Mouse (Mus musculus) CH12.LX (cell line): ENCODE results near the gene Gnb1. TPM values are rescaled to one million over a fixed set of nuclear protein-coding genes. Genes with fewer than 3 reads are reported as not detected.

Experiments
- DNase-seq: peaks from one replicate; pipeline ENCODE4 v3.0.0-alpha.2; 2013; ENCODE audit errors: extremely low read depth
- H3K27ac ChIP-seq: 2 replicates; pipeline ENCODE4 v1.5.1; 2012; ENCODE audit warnings: low read depth, mild to moderate bottlenecking, control low read depth, moderate library complexity; ENCODE audit not compliant: insufficient read depth
- H3K27me3 ChIP-seq: replicated peaks from 2 replicates; pipeline ENCODE3; 2012; ENCODE audit warnings: inconsistent platforms
- H3K36me3 ChIP-seq, 2 experiments: replicated peaks in 1 of 2; 2 replicates each; pipeline versions ENCODE3 to v1.6.1; 2012; ENCODE audit warnings: inconsistent platforms in 1 of 2, low read length in 1 of 2, mild to moderate bottlenecking in 1 of 2, mixed read lengths in 1 of 2, moderate library complexity in 1 of 2; ENCODE audit not compliant: control insufficient read depth in 1 of 2, insufficient read depth in 1 of 2
- H3K4me1 ChIP-seq, 2 experiments: 2 replicates each; pipeline ENCODE4 v1.6.1; 2012; ENCODE audit warnings: inconsistent platforms in 1 of 2, moderate library complexity in 1 of 2; ENCODE audit not compliant: insufficient read depth in 2 of 2, control insufficient read depth in 1 of 2
- H3K4me2 ChIP-seq: 2 replicates; pipeline ENCODE4 v1.6.1; 2012; ENCODE audit warnings: low read depth, mild to moderate bottlenecking, control low read depth; ENCODE audit not compliant: poor library complexity, insufficient read depth, severe bottlenecking
- H3K4me3 ChIP-seq, 3 experiments: fragments of 150-350 bp in 1 of 3; sonication (generic) in 1 of 3; replicated peaks in 1 of 3; 2 replicates each; pipeline versions ENCODE3 to v1.5.1; 2011 to 2012; ENCODE audit warnings: low read depth in 2 of 3, low read length in 2 of 3, mild to moderate bottlenecking in 2 of 3, moderate library complexity in 2 of 3, control low read depth in 1 of 3, improper control_type of control experiment in 1 of 3, inconsistent platforms in 1 of 3, mixed read lengths in 1 of 3; ENCODE audit not compliant: poor library complexity in 1 of 3
- H3K79me2 ChIP-seq: replicated peaks from 2 replicates; pipeline ENCODE4 v1.6.1; 2012; ENCODE audit warnings: mild to moderate bottlenecking, moderate library complexity; ENCODE audit not compliant: control insufficient read depth, poor library complexity, insufficient read depth, severe bottlenecking; ENCODE audit errors: extremely low read depth
- H3K9ac ChIP-seq: 2 replicates; pipeline ENCODE4 v1.6.1; 2012; ENCODE audit warnings: low read depth, mild to moderate bottlenecking, control low read depth, moderate library complexity; ENCODE audit not compliant: insufficient read depth
- H3K9me3 ChIP-seq: replicated peaks from 2 replicates; pipeline ENCODE3; 2012; ENCODE audit warnings: low read length, inconsistent platforms, mixed read lengths
- CHD2 ChIP-seq: IDR thresholded peaks from 2 replicates; pipeline ENCODE4 v1.6.1; 2011; ENCODE audit warnings: low read length, improper control_type of control experiment
- CTCF ChIP-seq, 2 experiments: IDR thresholded peaks in 1 of 2; conservative IDR thresholded peaks in 1 of 2; 2 replicates each; pipeline ENCODE4 v1.5.1; 2011 to 2012; ENCODE audit warnings: low read depth in 2 of 2, low read length in 2 of 2, improper control_type of control experiment in 1 of 2, inconsistent platforms in 1 of 2, mild to moderate bottlenecking in 1 of 2, moderate library complexity in 1 of 2
- E2F4 ChIP-seq: IDR thresholded peaks from 2 replicates; pipeline ENCODE4 v1.6.1; 2011; ENCODE audit warnings: low read depth, low read length, improper control_type of control experiment; ENCODE audit not compliant: insufficient replicate concordance
- ELF1 ChIP-seq: IDR thresholded peaks from 2 replicates; pipeline ENCODE4 v1.6.1; 2014; ENCODE audit warnings: low read depth, mild to moderate bottlenecking, inconsistent platforms, low read length, improper control_type of control experiment
- ETS1 ChIP-seq: conservative IDR thresholded peaks from 2 replicates; pipeline ENCODE4 v1.6.1; 2012; ENCODE audit warnings: low read depth, mild to moderate bottlenecking, inconsistent platforms, low read length, improper control_type of control experiment, moderate library complexity
- IRF4 ChIP-seq: IDR thresholded peaks from 2 replicates; pipeline ENCODE4 v1.6.1; 2014; ENCODE audit warnings: low read depth, mild to moderate bottlenecking, inconsistent platforms, low read length, improper control_type of control experiment
- JUN ChIP-seq: IDR thresholded peaks from 2 replicates; pipeline ENCODE4 v1.6.1; 2011; ENCODE audit warnings: low read depth, mild to moderate bottlenecking, low read length, improper control_type of control experiment, moderate library complexity; ENCODE audit not compliant: insufficient read depth
- KAT2A ChIP-seq: IDR thresholded peaks from 2 replicates; pipeline ENCODE4 v1.6.1; 2012; ENCODE audit warnings: low read length, improper control_type of control experiment, inconsistent platforms; ENCODE audit not compliant: insufficient replicate concordance
- MAFK ChIP-seq: IDR thresholded peaks from 2 replicates; pipeline ENCODE4 v1.6.1; 2011; ENCODE audit warnings: low read length, improper control_type of control experiment; ENCODE audit not compliant: insufficient replicate concordance
- MEF2A ChIP-seq: IDR thresholded peaks from 2 replicates; pipeline ENCODE4 v1.6.1; 2014; ENCODE audit warnings: low read depth, mild to moderate bottlenecking, inconsistent platforms, low read length, improper control_type of control experiment, borderline replicate concordance
- MXI1 ChIP-seq: IDR thresholded peaks from 2 replicates; pipeline ENCODE4 v1.6.1; 2011; ENCODE audit warnings: mild to moderate bottlenecking, low read depth, low read length, improper control_type of control experiment
- NRF1 ChIP-seq: IDR thresholded peaks from 2 replicates; pipeline ENCODE4 v1.6.1; 2014; ENCODE audit warnings: low read depth, mild to moderate bottlenecking, inconsistent platforms, low read length, improper control_type of control experiment, moderate library complexity
- POLR2A ChIP-seq: IDR thresholded peaks from 2 replicates; pipeline ENCODE4 v1.6.1; 2011; ENCODE audit warnings: low read depth, mild to moderate bottlenecking, improper control_type of control experiment, low read length
- RCOR1 ChIP-seq: conservative IDR thresholded peaks from 2 replicates; pipeline ENCODE4 v1.6.1; 2012; ENCODE audit warnings: low read depth, mild to moderate bottlenecking, inconsistent platforms, low read length, improper control_type of control experiment
- TBP ChIP-seq: conservative IDR thresholded peaks from 2 replicates; pipeline ENCODE4 v1.6.1; 2011; ENCODE audit warnings: low read depth, low read length, improper control_type of control experiment
- USF1 ChIP-seq: IDR thresholded peaks from 2 replicates; pipeline ENCODE4 v1.6.1; 2014; ENCODE audit warnings: low read depth, mild to moderate bottlenecking, inconsistent platforms, low read length, improper control_type of control experiment
- ZC3H11A ChIP-seq: IDR thresholded peaks from 2 replicates; pipeline ENCODE4 v1.6.1; 2012; ENCODE audit warnings: low read depth, mild to moderate bottlenecking, inconsistent platforms, low read length, improper control_type of control experiment
- ZMIZ1 ChIP-seq: IDR thresholded peaks from 2 replicates; pipeline ENCODE4 v1.6.1; 2012; ENCODE audit warnings: low read depth, mild to moderate bottlenecking, inconsistent platforms, low read length, improper control_type of control experiment
- dilution Hi-C: fragments of 300-500 bp; cut with MboI; formaldehyde crosslinking; loops from 2 replicates; pipeline ENCODE4 v1.14.3; 2020; ENCODE audit warnings: low sequenced_read_pairs; ENCODE audit not compliant: extremely low pct_unique_long_range_greater_than_20kb, extremely low pct_ligation_motif_present
- in situ Hi-C: fragments of 300-500 bp; cut with MboI; formaldehyde crosslinking; loops from 3 replicates; pipeline ENCODE4 v1.14.3; 2019; ENCODE audit warnings: low sequenced_read_pairs, low pct_ligation_motif_present, low pct_unique_long_range_greater_than_20kb, mixed read lengths
- polyA plus RNA-seq: library from polyadenylated mRNA; unstranded; fragments of >175 nt; gene quantifications from 2 replicates; pipeline ENCODE4 v1.2.1, GENCODE M21; 2012; ENCODE audit warnings: low read depth; ENCODE audit not compliant: insufficient read length
- total RNA-seq, 2 experiments: library from RNA; depleted of rRNA; stranded (reverse); fragments of 300-350 nt in 1 of 2; fragments of >200 nt in 1 of 2; gene quantifications; 2 replicates each; pipeline ENCODE4 v1.2.3; 2012 to 2014

Gene Gnb1
- total and polyA plus RNA-seq, 3 experiments: 88.0 to 407 (median 134) TPM

GRCm38 (mm10) chr4:155466080-155466479 is 25.1 kb upstream of the Gnb1 start:
- Histone ChIP-seq H3K4me3 (no peak overlapping the region), H3K9me3 (peaks cover 4% of the 10 kb centered on the region), H3K9ac (no peak overlapping the region)
- dilution Hi-C loops: no loop called here
- in situ Hi-C loops: no loop called here
- no peak for TF ChIP-seq USF1
- TF ChIP-seq KAT2A: no peak
- no peak for TF ChIP-seq MXI1
- TF ChIP-seq, all 38 proteins: peak for 0
- no peaks in the 10 kb centered on the region for H3K79me2 ChIP-seq
- DNase-seq: no peak
- H3K27me3 ChIP-seq: peaks cover 13% of the 10 kb centered on the region
- no peak overlapping the region for H3K4me2 ChIP-seq
- H3K4me1 ChIP-seq: peaks cover 6 to 7% of the 10 kb centered on the region in 2 experiments
- H3K36me3 ChIP-seq: no peaks in the 10 kb centered on the region
- H3K27ac ChIP-seq: no peak overlapping the region

GRCm38 (mm10) chr4:155467237-155468010 is 23.7 kb upstream of the Gnb1 start:
- Histone ChIP-seq H3K9ac (no peak overlapping the region), H3K4me1 (peaks cover 0 to 6% of the 10 kb centered on the region in 2 experiments; a peak in 2 of 4 replicates), H3K9me3 (peaks cover 4% of the 10 kb centered on the region), H3K4me2 (no peak overlapping the region), H3K27me3 (peaks cover 22% of the 10 kb centered on the region), H3K79me2 (no peaks in the 10 kb centered on the region), H3K27ac (no peak overlapping the region), H3K4me3 (no peak overlapping the region), H3K36me3 (no peaks in the 10 kb centered on the region)
- TF ChIP-seq TBP: no peak
- no peak for TF ChIP-seq POLR2A
- TF ChIP-seq MAFK: no peak
- no peak for TF ChIP-seq ZC3H11A
- TF ChIP-seq MEF2A: no peak
- no peak for TF ChIP-seq CTCF (conservative IDR thresholded peaks at IDR 0.05 in 1 of 2, IDR thresholded peaks at IDR 0.05 in 1 of 2; ENCODE audit: low read depth in 2 of 2, low read length in 2 of 2)
- no peak for TF ChIP-seq NRF1
- TF ChIP-seq ZMIZ1: no peak
- no peak for TF ChIP-seq RCOR1
- no peak for TF ChIP-seq CHD2
- TF ChIP-seq ETS1: no peak
- TF ChIP-seq E2F4: no peak
- TF ChIP-seq IRF4: no peak
- no peak for TF ChIP-seq JUN
- TF ChIP-seq KAT2A: no peak
- TF ChIP-seq ELF1: no peak
- no peak for DNase-seq
- in situ Hi-C loops (no loop called here), dilution Hi-C loops (no loop called here)
